Mouse (Mus musculus) lung, adult 2 months (tissue): Measurements from ENCODE around the gene Pacrg.

Experiments
- CTCF ChIP-seq: fragments of 200-500 bp; IDR thresholded peaks from 2 replicates; pipeline ENCODE4 v1.5.1; 2011; ENCODE audit warnings: mild to moderate bottlenecking, low read length, control low read depth; ENCODE audit not compliant: insufficient read depth
- POLR2A ChIP-seq: fragments of 200-500 bp; IDR thresholded peaks from 2 replicates; pipeline ENCODE4 v1.6.1; 2011; ENCODE audit warnings: low read depth, mild to moderate bottlenecking, control low read depth, low read length, borderline replicate concordance; ENCODE audit errors: extremely low read depth

- TF ChIP-seq POLR2A (no peak), CTCF (no peak)
Measured at GRCm38 (mm10) chr17:10675536-10675935, 164.6 kb downstream of the Pacrg start.
